Mouse (Mus musculus): ENCODE data around the gene Foxk1.

DNA sequence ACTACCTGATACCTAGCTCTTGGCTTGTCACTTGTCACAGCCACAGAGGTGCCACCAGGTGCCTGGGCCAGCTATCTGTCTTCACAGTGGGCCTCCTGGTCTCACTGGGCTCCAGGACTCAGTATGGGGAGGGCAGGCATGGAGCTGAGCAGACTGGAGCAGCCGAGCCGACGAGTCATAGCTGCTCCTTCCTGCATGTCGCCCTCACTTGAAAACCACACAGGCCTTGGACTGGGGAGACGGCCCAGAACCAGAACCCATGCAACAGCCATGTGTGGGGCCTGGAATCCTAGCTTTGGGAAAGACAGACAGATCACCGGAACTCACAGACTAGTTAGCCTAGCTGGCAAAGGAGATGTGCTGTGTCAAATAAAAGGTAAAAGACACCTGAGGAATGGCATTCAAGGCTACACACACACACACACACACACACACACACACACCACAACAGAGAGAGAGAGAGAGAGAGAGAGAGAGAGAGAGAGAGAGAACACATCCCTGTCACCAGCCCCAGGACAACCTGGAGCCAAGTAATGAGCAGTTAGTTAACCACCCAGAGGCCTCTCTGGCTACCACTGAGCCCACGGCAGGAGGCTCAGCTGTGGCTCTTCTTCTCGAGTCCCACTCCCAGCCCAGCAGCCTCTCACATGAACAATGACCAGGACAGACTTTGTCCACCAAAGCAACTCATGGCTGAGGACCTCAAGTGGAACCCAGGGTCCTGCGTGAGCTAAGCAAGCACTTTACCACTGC is 88.8 kb downstream of the Foxk1 start:
- TF ChIP-seq CTCF (IDR thresholded peaks at IDR 0.05; ENCODE audit: control insufficient read depth, insufficient read depth, insufficient read length) (no peak), USF1 (IDR thresholded peaks at IDR 0.05; ENCODE audit: low read depth) (no peak)
